Comparison of ENCODE assay signal across 32 mouse cellular contexts in the genomic region with DNA sequence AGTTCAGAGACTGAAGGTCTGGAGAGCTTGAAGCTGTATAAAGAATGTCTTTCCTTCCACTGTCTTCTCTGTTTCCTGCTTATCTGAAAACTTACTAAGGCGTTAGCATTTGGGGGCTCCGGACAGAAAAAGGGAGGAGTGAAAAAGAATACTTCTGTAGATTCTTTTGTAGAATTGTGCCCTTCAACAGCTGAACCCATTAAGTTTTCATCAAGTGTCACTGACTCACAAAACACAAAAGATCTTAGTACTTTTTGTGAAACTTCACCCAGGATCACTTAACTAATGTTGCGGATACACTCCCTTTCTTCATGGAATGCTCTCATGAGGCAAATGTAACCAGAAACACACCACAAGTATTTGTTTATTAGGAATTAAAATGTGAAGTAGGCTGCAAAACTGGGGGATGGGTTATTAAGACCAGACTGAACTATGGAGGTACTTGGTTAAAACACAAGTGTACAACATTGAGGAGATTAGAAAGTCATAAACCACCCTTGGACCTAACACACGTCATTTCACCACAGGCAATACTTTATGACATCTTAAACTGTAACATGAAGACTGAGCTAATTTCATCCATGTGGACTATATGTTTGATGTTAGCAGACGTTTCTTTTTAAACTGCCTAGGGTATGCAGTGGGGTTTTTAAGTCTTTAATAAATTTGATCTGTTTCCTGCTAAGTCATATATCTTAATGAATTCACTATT.
DNase-seq lines count a peak whose midpoint lies in the region; ATAC-seq and TF ChIP-seq lines count a peak whose summit lies in the region.
"Had no signal": no experiment of that assay in that cellular context is flagged by ENCODE, and none has a peak within 500 bp of the region (broad histone marks: within the 10 kb centered on the region; RNA-seq: fewer than 3 reads in every experiment).

No protein-coding gene starts in this region.

- no peaks in the 10 kb centered on the region for H3K4me1 ChIP-seq in kidney, postnatal 0 days (replicated peaks; ENCODE audit: insufficient read depth, low read length)
- H3K4me1 ChIP-seq in embryonic facial prominence, embryonic 13.5 days, result peaks cover 8% of the 10 kb centered on the region
- H3K4me1 ChIP-seq in limb, embryonic 11.5 days (ENCODE audit: control insufficient read depth, insufficient read depth, low read length), result peaks cover 5% of the 10 kb centered on the region; the same call in 1 of the 2 replicates
- H3K4me1 ChIP-seq: embryonic facial prominence, embryonic 15.5 days; hindbrain, embryonic 12.5 days; liver, embryonic 15.5 days; midbrain, embryonic 13.5 days; stomach, embryonic 15.5 days had no signal

- H3K9ac ChIP-seq in kidney, postnatal 0 days (ENCODE audit: low read depth, low read length), result no peak overlapping the region
- H3K9ac ChIP-seq in embryonic facial prominence, embryonic 13.5 days, result no peak overlapping the region
- H3K9ac ChIP-seq in limb, embryonic 11.5 days (ENCODE audit: low read length), result no peak overlapping the region
- H3K9ac ChIP-seq: embryonic facial prominence, embryonic 15.5 days; forebrain, embryonic 12.5 days; forebrain, postnatal 0 days; hindbrain, embryonic 12.5 days; liver, embryonic 15.5 days; lung, embryonic 14.5 days; midbrain, embryonic 13.5 days; stomach, embryonic 15.5 days had no signal

- no peaks in the 10 kb centered on the region for H3K79me2 ChIP-seq in myocyte (ENCODE audit: control insufficient read depth, insufficient read depth)

- H3ac ChIP-seq in myocyte (ENCODE audit: control insufficient read depth, insufficient read length), result no peak overlapping the region

- no peaks in the 10 kb centered on the region for H3K27me3 ChIP-seq in kidney, postnatal 0 days (ENCODE audit: insufficient read depth, low read length)
- peaks cover 4% of the 10 kb centered on the region for H3K27me3 ChIP-seq in embryonic facial prominence, embryonic 13.5 days
- no peaks in the 10 kb centered on the region for H3K27me3 ChIP-seq in limb, embryonic 11.5 days (ENCODE audit: control insufficient read depth, insufficient read depth, low read length)
- H3K27me3 ChIP-seq in myocyte (ENCODE audit: control insufficient read depth, insufficient read depth, insufficient read length), result no peaks in the 10 kb centered on the region
- H3K27me3 ChIP-seq: embryonic facial prominence, embryonic 15.5 days; forebrain, embryonic 12.5 days; hindbrain, embryonic 12.5 days; liver, embryonic 15.5 days; stomach, embryonic 15.5 days had no signal

- no peak for TF ChIP-seq CTCF in kidney, postnatal 0 days (IDR thresholded peaks at IDR 0.05; ENCODE audit: low read depth)

- DNase-seq in kidney, postnatal 0 days (ENCODE audit: low spot score), result peak; percentile 5
- no peak for DNase-seq in kidney, adult 11 months
- no peak for DNase-seq in limb, embryonic 11.5 days (ENCODE audit: low spot score)
- DNase-seq in gastrocnemius, adult 8-10 months (ENCODE audit: low spot score in 2 of 2), result no peak
- no peak for DNase-seq in spleen, adult 12 weeks (ENCODE audit: low spot score)
- DNase-seq: adrenal gland, postnatal 10 days; cerebellum, adult 11 months; cerebellum, adult 9-10 months; cerebellum, postnatal 36 days; forebrain, postnatal 0 days; gastrocnemius, postnatal 25 days; heart, adult 11 months; heart, postnatal 36 days; kidney, adult 9 months; kidney, postnatal 14 days; layer of hippocampus, adult 9-11 months; liver; lung, embryonic 14.5 days; retina, postnatal 1 day; right cerebral cortex, postnatal 14 days; thymus, postnatal 25 days had no signal

- ATAC-seq in kidney, postnatal 0 days (replicated peaks; ENCODE audit: low FRiP score, low read depth), result no peak
- no peak for ATAC-seq in embryonic facial prominence, embryonic 13.5 days (ENCODE audit: insufficient number of reproducible peaks, insufficient read depth, low FRiP score, low TSS enrichment, low read depth)
- peak; percentile 91 for ATAC-seq in limb, embryonic 11.5 days (ENCODE audit: insufficient number of reproducible peaks, low FRiP score, low TSS enrichment, low read depth)
- ATAC-seq: forebrain, postnatal 0 days; hindbrain, postnatal 0 days; intestine, embryonic 16.5 days; midbrain, embryonic 13.5 days had no signal

- H3K9me3 ChIP-seq in kidney, postnatal 0 days (replicated peaks; ENCODE audit: low read length), result no peaks in the 10 kb centered on the region
- H3K9me3 ChIP-seq in embryonic facial prominence, embryonic 13.5 days, result 0 out of 2 replicates have a peak, but pooled peaks cover 6% of the 10 kb centered on the region
- no peaks in the 10 kb centered on the region; the same call in 1 of the 2 replicates for H3K9me3 ChIP-seq in limb, embryonic 11.5 days (ENCODE audit: control insufficient read depth, low read length)
- H3K9me3 ChIP-seq: embryonic facial prominence, embryonic 15.5 days; forebrain, embryonic 12.5 days; hindbrain, embryonic 12.5 days; liver, embryonic 15.5 days; midbrain, embryonic 13.5 days; stomach, embryonic 15.5 days had no signal

- WGBS in kidney, postnatal 0 days, result 41% methylated on average over 5 of the region's 5 CpGs
- 20% methylated on average over 5 of the region's 5 CpGs for WGBS in embryonic facial prominence, embryonic 13.5 days
- 23% methylated on average over 5 of the region's 5 CpGs for WGBS in limb, embryonic 11.5 days

- H3K4me3 ChIP-seq in kidney, postnatal 0 days (replicated peaks; ENCODE audit: low read depth, low read length), result no peak overlapping the region
- H3K4me3 ChIP-seq in embryonic facial prominence, embryonic 13.5 days, result no peak overlapping the region
- no peak overlapping the region for H3K4me3 ChIP-seq in limb, embryonic 11.5 days (ENCODE audit: low read depth, low read length)
- H3K4me3 ChIP-seq in myocyte, result no peak overlapping the region
- H3K4me3 ChIP-seq: embryonic facial prominence, embryonic 15.5 days; forebrain, embryonic 12.5 days; hindbrain, embryonic 12.5 days; liver, embryonic 15.5 days; midbrain, embryonic 13.5 days; stomach, embryonic 15.5 days had no signal

- H3K4me2 ChIP-seq in kidney, postnatal 0 days (ENCODE audit: low read length), result no peak overlapping the region
- peak overlapping the region; percentile 23; the same call in 1 of the 2 replicates for H3K4me2 ChIP-seq in embryonic facial prominence, embryonic 13.5 days
- no peak overlapping the region for H3K4me2 ChIP-seq in limb, embryonic 11.5 days (ENCODE audit: low read depth, severe bottlenecking)
- peak overlapping the region; percentile 33 for H3K4me2 ChIP-seq in myocyte (ENCODE audit: low read depth)
- H3K4me2 ChIP-seq: embryonic facial prominence, embryonic 15.5 days; forebrain, embryonic 12.5 days; heart, embryonic 11.5 days; hindbrain, embryonic 12.5 days; liver, embryonic 15.5 days; lung, embryonic 14.5 days; midbrain, embryonic 13.5 days; stomach, embryonic 15.5 days had no signal

- H3K27ac ChIP-seq in kidney, postnatal 0 days, result no peak overlapping the region
- H3K27ac ChIP-seq in embryonic facial prominence, embryonic 13.5 days, result no peak overlapping the region
- no peak overlapping the region for H3K27ac ChIP-seq in limb, embryonic 11.5 days (replicated peaks; ENCODE audit: low read depth, low read length)
- H3K27ac ChIP-seq: embryonic facial prominence, embryonic 15.5 days; forebrain, embryonic 12.5 days; hindbrain, embryonic 12.5 days; hindbrain, postnatal 0 days; liver, embryonic 15.5 days; midbrain, embryonic 13.5 days; stomach, embryonic 15.5 days had no signal

- TF ChIP-seq POLR2A in myocyte (IDR thresholded peaks at IDR 0.05; ENCODE audit: insufficient read length, low read depth), result no peak

- no peaks in the 10 kb centered on the region for H3K36me3 ChIP-seq in kidney, postnatal 0 days (ENCODE audit: insufficient read depth, low read length)
- no peaks in the 10 kb centered on the region for H3K36me3 ChIP-seq in embryonic facial prominence, embryonic 13.5 days
- H3K36me3 ChIP-seq in limb, embryonic 11.5 days (ENCODE audit: control insufficient read depth, insufficient read depth, low read length), result no peaks in the 10 kb centered on the region
- H3K36me3 ChIP-seq in myocyte (ENCODE audit: control insufficient read depth, insufficient read depth), result no peaks in the 10 kb centered on the region
- H3K36me3 ChIP-seq: embryonic facial prominence, embryonic 15.5 days; forebrain, embryonic 12.5 days; hindbrain, embryonic 12.5 days; liver, embryonic 15.5 days; midbrain, embryonic 13.5 days; stomach, embryonic 15.5 days had no signal

TF ChIP-seq in myocyte, 11 proteins besides CTCF, POLR2A, EP300 and RAD21:
- TF ChIP-seq POLR2AphosphoS2 (IDR thresholded peaks at IDR 0.05; ENCODE audit: insufficient read length, low read depth) (no peak), MYOD1 (IDR thresholded peaks at IDR 0.05; ENCODE audit: control insufficient read depth in 1 of 3, insufficient read length in 2 of 3, low read depth in 2 of 3) (peak in 2 of 3 experiments; percentile 34 to 57)

Comparison
In these comparisons a context has a peak if more than half of its experiments do, and no peak if none do; other contexts are left out.
1. H3K4me2 ChIP-seq: peak in embryonic facial prominence, embryonic 13.5 days (single experiment) and myocyte (single experiment); none in kidney, postnatal 0 days (single experiment) and limb, embryonic 11.5 days (single experiment).